Mouse (Mus musculus): ENCODE measurements around the gene Agbl3. TPM values are rescaled to one million over a fixed set of nuclear protein-coding genes. Genes with fewer than 3 reads are reported as not detected.

The Agbl3 gene
- polyA plus RNA-seq, 1 experiment from 2014 or later = 14.4 TPM

- ATAC-seq = no peak
Observed at GRCm38 (mm10) chr6:34861546-34862053, 81.4 kb downstream of the Agbl3 start.

GRCm38 (mm10) chr6:34862381-34862780 lies 82.1 kb downstream of the Agbl3 start:
- H3K36me3 ChIP-seq (ENCODE audit: control insufficient read depth, insufficient read depth, low read length) = no peaks in the 10 kb centered on the region
- 94% methylated on average over 6 of the region's 6 CpGs for WGBS
- ATAC-seq = no peak
- no peak overlapping the region for H3K4me2 ChIP-seq (ENCODE audit: low read length)
- no peaks in the 10 kb centered on the region for H3K4me1 ChIP-seq (ENCODE audit: control insufficient read depth, insufficient read depth, low read depth, low read length)
- H3K27ac ChIP-seq (ENCODE audit: low read depth, low read length) = no peak overlapping the region
- H3K9me3 ChIP-seq (ENCODE audit: control insufficient read depth, low read length) = no peaks in the 10 kb centered on the region
- no peak overlapping the region for H3K9ac ChIP-seq (ENCODE audit: low read depth, low read length)
- no peak overlapping the region for H3K4me3 ChIP-seq (ENCODE audit: low read length)
- H3K27me3 ChIP-seq (replicated peaks; ENCODE audit: control insufficient read depth, insufficient read depth, low read length) = no peaks in the 10 kb centered on the region

More at GRCm38 (mm10) chr6:34861546-34862053, 81.4 kb downstream of the Agbl3 start:
- H3K36me3 ChIP-seq (ENCODE audit: control insufficient read depth, insufficient read depth, low read length) = no peaks in the 10 kb centered on the region
- no peaks in the 10 kb centered on the region for H3K4me1 ChIP-seq (ENCODE audit: control insufficient read depth, insufficient read depth, low read depth, low read length)
- H3K9ac ChIP-seq (ENCODE audit: low read depth, low read length) = no peak overlapping the region
- no peak overlapping the region for H3K27ac ChIP-seq (ENCODE audit: low read depth, low read length)
- H3K9me3 ChIP-seq (ENCODE audit: control insufficient read depth, low read length) = no peaks in the 10 kb centered on the region
- no peak overlapping the region for H3K4me3 ChIP-seq (ENCODE audit: low read length)
- H3K4me2 ChIP-seq (ENCODE audit: low read length) = no peak overlapping the region
- no peaks in the 10 kb centered on the region for H3K27me3 ChIP-seq (replicated peaks; ENCODE audit: control insufficient read depth, insufficient read depth, low read length)
- 90% methylated on average over 11 of the region's 11 CpGs for WGBS

DNA sequence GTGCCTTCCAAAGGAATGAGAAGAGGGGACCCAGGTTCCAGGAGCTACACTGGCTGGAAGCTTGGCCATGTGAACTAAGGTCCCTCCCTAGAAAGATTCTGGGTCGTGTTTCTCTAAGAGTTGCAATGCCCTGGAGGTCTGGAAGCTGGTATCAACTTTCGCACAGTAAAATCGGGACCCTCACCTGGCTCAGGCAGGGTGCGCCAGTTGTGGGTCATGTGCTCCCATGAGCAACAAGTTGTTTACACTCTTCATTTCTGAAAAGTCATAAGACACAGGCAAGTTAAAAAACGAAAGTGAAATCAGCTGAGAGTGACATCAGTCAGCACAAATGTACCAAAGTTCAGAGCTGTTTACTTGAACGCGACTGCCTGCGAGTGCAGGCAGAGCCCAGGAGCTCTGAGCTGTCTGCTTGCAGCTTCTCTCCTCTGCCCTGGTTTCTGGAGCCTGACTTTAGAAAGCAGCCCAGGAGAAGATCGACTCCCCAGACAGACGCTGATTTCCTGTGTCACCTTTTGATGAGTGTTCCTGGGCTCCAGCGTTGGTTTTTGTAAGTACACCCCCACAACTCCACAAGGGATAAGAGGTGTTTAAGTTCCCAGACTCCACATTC lies 82.7 kb downstream of the Agbl3 start, which contains the start of gene Tmem140:
Tmem140 (plus strand) TSS at position 356 of the 613 bp plus-strand sequence.
- Histone ChIP-seq H3K9ac (ENCODE audit: low read depth, low read length) (no peak within 1 kb of the TSS), H3K4me3 (ENCODE audit: low read length) (no peak within 1 kb of the TSS), H3K36me3 (ENCODE audit: control insufficient read depth, insufficient read depth, low read length) (no peaks in the 10 kb centered on the region), H3K4me1 (ENCODE audit: control insufficient read depth, insufficient read depth, low read depth, low read length) (no peaks in the 10 kb centered on the region), H3K9me3 (ENCODE audit: control insufficient read depth, low read length) (no peaks in the 10 kb centered on the region), H3K27ac (ENCODE audit: low read depth, low read length) (no peak within 1 kb of the TSS), H3K4me2 (ENCODE audit: low read length) (peak within 1 kb of the TSS; percentile 2), H3K27me3 (replicated peaks; ENCODE audit: control insufficient read depth, insufficient read depth, low read length) (no peaks in the 10 kb centered on the region)
- no peak for ATAC-seq
- 67% methylated on average over 11 of the region's 11 CpGs for WGBS

GRCm38 (mm10) chr6:34863786-34864514 lies 83.7 kb downstream of the Agbl3 start:
- H3K4me3 ChIP-seq (ENCODE audit: low read length) = no peak overlapping the region
- WGBS = 75% methylated on average over 9 of the region's 9 CpGs

GRCm38 (mm10) chr6:34865213-34865612 lies 85.0 kb downstream of the Agbl3 start:
- Histone ChIP-seq H3K27ac (ENCODE audit: low read depth, low read length) (no peak overlapping the region), H3K9ac (ENCODE audit: low read depth, low read length) (no peak overlapping the region), H3K4me1 (ENCODE audit: control insufficient read depth, insufficient read depth, low read depth, low read length) (no peaks in the 10 kb centered on the region), H3K27me3 (replicated peaks; ENCODE audit: control insufficient read depth, insufficient read depth, low read length) (no peaks in the 10 kb centered on the region), H3K4me2 (ENCODE audit: low read length) (no peak overlapping the region), H3K4me3 (ENCODE audit: low read length) (no peak overlapping the region), H3K9me3 (ENCODE audit: control insufficient read depth, low read length) (no peaks in the 10 kb centered on the region), H3K36me3 (ENCODE audit: control insufficient read depth, insufficient read depth, low read length) (no peaks in the 10 kb centered on the region)
- no peak for ATAC-seq
- WGBS = 73% methylated on average over 5 of the region's 5 CpGs

More at GRCm38 (mm10) chr6:34863786-34864514, 83.7 kb downstream of the Agbl3 start:
- Histone ChIP-seq H3K36me3 (ENCODE audit: control insufficient read depth, insufficient read depth, low read length) (no peaks in the 10 kb centered on the region), H3K9me3 (ENCODE audit: control insufficient read depth, low read length) (no peaks in the 10 kb centered on the region), H3K9ac (ENCODE audit: low read depth, low read length) (no peak overlapping the region), H3K4me1 (ENCODE audit: control insufficient read depth, insufficient read depth, low read depth, low read length) (no peaks in the 10 kb centered on the region), H3K4me2 (ENCODE audit: low read length) (no peak overlapping the region), H3K27me3 (replicated peaks; ENCODE audit: control insufficient read depth, insufficient read depth, low read length) (no peaks in the 10 kb centered on the region), H3K27ac (ENCODE audit: low read depth, low read length) (no peak overlapping the region)
- ATAC-seq = no peak

DNA sequence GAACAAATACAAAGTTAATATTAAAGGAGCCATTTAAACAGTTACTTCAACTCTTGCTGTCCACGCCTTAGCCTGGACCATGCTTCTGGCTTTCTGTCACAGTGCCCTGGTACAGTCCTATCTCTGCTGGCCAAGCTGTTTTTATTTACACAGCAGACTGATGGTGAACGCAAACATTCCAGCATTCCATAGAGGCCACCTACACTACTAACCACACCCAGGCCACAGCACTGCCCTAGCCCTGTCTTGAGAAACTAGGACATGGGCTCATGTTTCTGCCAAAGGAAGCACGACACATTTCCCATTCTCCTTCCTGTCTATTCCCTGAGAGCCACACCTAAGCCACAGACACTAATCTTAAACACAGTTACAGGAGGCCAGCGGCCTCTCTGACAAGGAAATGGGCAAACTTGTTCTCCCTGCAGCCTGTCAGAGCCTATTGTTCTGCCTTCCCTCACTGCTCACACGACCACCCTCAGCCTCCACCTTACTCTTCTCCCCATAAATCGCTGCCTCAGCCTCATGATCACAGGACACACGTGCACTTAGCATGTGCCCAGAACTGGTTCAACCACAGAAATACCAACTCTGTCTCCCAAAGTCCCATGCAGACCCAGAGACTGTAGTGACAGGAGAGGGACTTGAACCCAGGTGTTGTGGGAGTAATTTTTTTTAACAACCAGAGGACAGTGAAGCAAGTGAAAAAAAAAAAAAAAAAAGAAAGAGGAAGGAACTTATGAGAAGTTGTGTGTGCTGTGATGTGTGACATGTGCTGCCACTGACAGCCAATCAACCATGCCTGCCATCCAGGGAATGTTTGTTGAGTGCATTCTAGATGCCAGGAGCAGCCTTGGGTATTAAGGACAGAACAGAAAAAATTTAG lies 85.7 kb downstream of the Agbl3 start:
- no peaks in the 10 kb centered on the region for H3K36me3 ChIP-seq (ENCODE audit: control insufficient read depth, insufficient read depth, low read length)
- H3K4me3 ChIP-seq (ENCODE audit: low read length) = no peak overlapping the region
- H3K27ac ChIP-seq (ENCODE audit: low read depth, low read length) = no peak overlapping the region
- H3K27me3 ChIP-seq (replicated peaks; ENCODE audit: control insufficient read depth, insufficient read depth, low read length) = no peaks in the 10 kb centered on the region
- no peak overlapping the region for H3K9ac ChIP-seq (ENCODE audit: low read depth, low read length)
- WGBS = 72% methylated on average over 7 of the region's 7 CpGs
- H3K4me1 ChIP-seq (ENCODE audit: control insufficient read depth, insufficient read depth, low read depth, low read length) = no peaks in the 10 kb centered on the region
- H3K4me2 ChIP-seq (ENCODE audit: low read length) = no peak overlapping the region
- no peaks in the 10 kb centered on the region for H3K9me3 ChIP-seq (ENCODE audit: control insufficient read depth, low read length)
- ATAC-seq = no peak

DNA sequence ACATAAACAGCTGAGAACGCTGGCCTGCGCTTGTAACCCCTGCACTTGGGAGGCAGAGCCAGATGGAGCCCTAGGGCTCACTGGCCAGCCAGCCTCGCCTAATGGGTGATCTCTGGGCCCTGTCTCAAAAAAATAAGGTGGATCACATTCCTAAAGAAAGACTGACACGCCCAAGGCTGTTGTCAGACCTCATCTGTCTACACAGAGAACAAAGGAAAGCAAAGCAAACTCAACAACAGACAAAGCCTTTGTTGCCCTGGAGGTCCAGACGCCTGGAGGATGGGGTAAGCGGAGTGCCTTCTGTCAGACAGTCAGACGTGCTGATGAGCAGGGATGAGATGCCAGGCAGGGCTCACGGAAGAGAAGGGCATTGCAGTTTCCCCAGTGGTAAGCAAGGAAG lies 86.6 kb downstream of the Agbl3 start:
- Histone ChIP-seq H3K27ac (ENCODE audit: low read depth, low read length) (no peak overlapping the region), H3K4me3 (ENCODE audit: low read length) (no peak overlapping the region), H3K4me1 (ENCODE audit: control insufficient read depth, insufficient read depth, low read depth, low read length) (no peaks in the 10 kb centered on the region), H3K9me3 (ENCODE audit: control insufficient read depth, low read length) (no peaks in the 10 kb centered on the region), H3K36me3 (ENCODE audit: control insufficient read depth, insufficient read depth, low read length) (no peaks in the 10 kb centered on the region), H3K9ac (ENCODE audit: low read depth, low read length) (no peak overlapping the region), H3K27me3 (replicated peaks; ENCODE audit: control insufficient read depth, insufficient read depth, low read length) (no peaks in the 10 kb centered on the region), H3K4me2 (ENCODE audit: low read length) (no peak overlapping the region)
- no peak for ATAC-seq
- WGBS = 41% methylated on average over 8 of the region's 8 CpGs

DNA sequence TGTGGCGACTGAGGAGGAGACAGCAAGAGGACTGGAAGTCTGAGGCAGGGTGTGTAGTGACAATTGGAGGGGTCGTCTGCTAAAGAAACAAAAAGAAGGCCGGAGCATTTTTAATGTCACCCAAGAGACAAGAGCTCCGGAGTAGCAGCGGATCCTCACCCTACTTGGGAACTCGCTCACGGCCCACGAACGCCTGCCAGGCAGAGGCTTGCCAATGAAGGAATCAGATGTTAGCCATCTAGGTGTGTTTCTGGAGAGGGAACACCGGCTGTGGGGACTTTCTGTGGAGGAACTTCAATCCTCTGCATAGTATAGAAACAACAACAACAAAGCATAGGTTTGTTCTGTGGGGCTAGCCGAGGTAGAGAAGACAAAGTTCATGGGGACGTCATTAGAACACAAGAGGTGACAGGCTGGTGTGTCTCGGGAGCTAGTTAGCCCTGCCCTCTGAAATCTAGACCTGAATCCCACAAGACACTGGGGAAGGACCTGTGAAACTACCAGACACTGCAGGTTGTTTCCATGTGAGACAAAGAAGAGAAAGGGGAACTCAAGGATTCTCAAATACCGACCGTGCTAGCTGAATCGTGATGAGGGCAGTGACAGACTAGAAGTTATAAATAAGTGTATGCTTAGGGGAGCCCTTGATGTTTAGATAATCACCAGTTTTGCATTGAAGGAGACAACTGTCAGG lies 87.2 kb downstream of the Agbl3 start:
- ATAC-seq = no peak
- H3K4me1 ChIP-seq (ENCODE audit: control insufficient read depth, insufficient read depth, low read depth, low read length) = no peaks in the 10 kb centered on the region
- no peak overlapping the region for H3K4me2 ChIP-seq (ENCODE audit: low read length)
- H3K9me3 ChIP-seq (ENCODE audit: control insufficient read depth, low read length) = no peaks in the 10 kb centered on the region
- 75% methylated on average over 16 of the region's 16 CpGs for WGBS
- H3K27me3 ChIP-seq (replicated peaks; ENCODE audit: control insufficient read depth, insufficient read depth, low read length) = no peaks in the 10 kb centered on the region
- H3K4me3 ChIP-seq (ENCODE audit: low read length) = no peak overlapping the region
- no peak overlapping the region for H3K9ac ChIP-seq (ENCODE audit: low read depth, low read length)
- H3K36me3 ChIP-seq (ENCODE audit: control insufficient read depth, insufficient read depth, low read length) = no peaks in the 10 kb centered on the region
- H3K27ac ChIP-seq (ENCODE audit: low read depth, low read length) = no peak overlapping the region

Data from hindbrain, embryonic 16.5 days (tissue).